Mouse (Mus musculus): ENCODE measurements at regions not wholly inside any gene's neighbourhood (a gene's known extent, or its start where the extent isn't known, plus 50 kb on each side); places are given as distances from the start of the nearest gene placed in this dataset.

DNA sequence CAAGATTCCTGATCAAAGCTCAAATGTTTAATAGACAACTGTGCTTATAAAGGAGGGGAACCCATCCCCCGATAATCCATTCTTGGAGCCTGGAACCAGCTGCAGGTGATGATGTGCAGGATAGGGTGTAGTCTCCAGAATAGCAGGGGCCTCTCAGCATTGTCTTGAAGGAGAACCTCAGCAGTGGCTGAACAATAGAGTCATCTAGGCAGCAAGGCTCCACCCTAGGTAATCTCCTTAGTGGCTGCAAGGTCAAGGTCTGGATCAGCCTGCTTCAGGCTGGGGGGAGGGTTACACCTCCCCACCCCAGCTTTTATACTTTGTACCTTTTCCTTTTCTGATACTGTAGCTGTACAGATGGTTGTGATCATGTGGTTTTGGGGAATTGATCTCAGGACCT lies 116.8 kb upstream of the Mettl4 start:
- no peak for TF ChIP-seq CTCF (IDR thresholded peaks at IDR 0.05; ENCODE audit: borderline replicate concordance, control insufficient read depth, extremely low read depth, insufficient read depth, low read length, poor library complexity)
- TF ChIP-seq POLR2A (IDR thresholded peaks at IDR 0.05; ENCODE audit: control insufficient read depth, extremely low read depth, insufficient read depth, low read length, poor library complexity), result no peak

Measured in thymus, adult 2 months (tissue).